Mouse (Mus musculus) hindbrain, embryonic 11.5 days (tissue): ENCODE measurements at regions not wholly inside any gene's neighbourhood (a gene's known extent, or its start where the extent isn't known, plus 50 kb on each side); places are given as distances from the start of the nearest gene placed in this dataset.
"Not testable (repeated sequence)": the region's sequence is repeated elsewhere in the genome, so short reads cannot be mapped to it uniquely, and the experiment has no call there.

Source experiments
- ATAC-seq: fragments of 200-750 bp; cut with Nextera tagmentation; 2 replicates; pipeline ENCODE4 v1.8.0; 2017; ENCODE audit warnings: mild to moderate bottlenecking, moderate TSS enrichment, moderate library complexity; ENCODE audit not compliant: low FRiP score
- DNase-seq: peaks from one replicate; pipeline ENCODE4 v3.0.0-alpha.2; 2015; ENCODE audit warnings: low spot score
- H3K27ac ChIP-seq: fragments of 300-500 bp; sonication (generic); 2 replicates; pipeline ENCODE4 v1.5.1; 2014; ENCODE audit warnings: mild to moderate bottlenecking, low read depth, low read length
- H3K27me3 ChIP-seq: fragments of 300-500 bp; sonication (generic); 2 replicates; pipeline ENCODE4 v1.6.1; 2014; ENCODE audit warnings: mild to moderate bottlenecking, low read length, moderate library complexity, mixed read lengths; ENCODE audit not compliant: control insufficient read depth, insufficient read depth
- H3K36me3 ChIP-seq: fragments of 300-500 bp; sonication (generic); 2 replicates; pipeline ENCODE4 v1.6.1; 2014; ENCODE audit warnings: mild to moderate bottlenecking, low read length, moderate library complexity, mixed read lengths; ENCODE audit not compliant: control insufficient read depth, insufficient read depth
- H3K4me1 ChIP-seq: fragments of 300-500 bp; sonication (generic); replicated peaks from 2 replicates; pipeline ENCODE4 v1.6.1; 2014; ENCODE audit warnings: low read length, mixed read lengths; ENCODE audit not compliant: control insufficient read depth, insufficient read depth
- H3K4me2 ChIP-seq: fragments of 300-500 bp; sonication (generic); replicated peaks from 2 replicates; pipeline ENCODE4 v1.6.1; 2014; ENCODE audit warnings: mild to moderate bottlenecking, low read depth, low read length
- H3K4me3 ChIP-seq: fragments of 300-500 bp; sonication (generic); 2 replicates; pipeline ENCODE4 v1.5.1; 2014; ENCODE audit warnings: low read depth, low read length
- H3K9ac ChIP-seq: fragments of 300-500 bp; sonication (generic); 2 replicates; pipeline ENCODE4 v1.6.1; 2014; ENCODE audit warnings: low read depth, low read length
- H3K9me3 ChIP-seq: fragments of 300-500 bp; sonication (generic); 2 replicates; pipeline ENCODE4 v1.6.1; 2016; ENCODE audit warnings: low read length; ENCODE audit not compliant: control insufficient read depth
- WGBS: fragments of 180-500 bp; shearing (Covaris S2); extraction: QIAGEN DNeasy Blood & Tissue Kit; methylation state at CpG from one replicate; pipeline ENCODE4 v1.1.7; 2014; 5-methylcytosine and 5-hydroxymethylcytosine counted together

GRCm38 (mm10) chr15:8816501-8817368 is 106.2 kb upstream of the Slc1a3 start:
- no peak overlapping the region for H3K4me3 ChIP-seq
- H3K4me2 ChIP-seq, result no peak overlapping the region
- no peak overlapping the region for H3K27ac ChIP-seq
- H3K4me1 ChIP-seq, result no peaks in the 10 kb centered on the region
- no peaks in the 10 kb centered on the region for H3K27me3 ChIP-seq
- DNase-seq, result no peak
- no peaks in the 10 kb centered on the region for H3K9me3 ChIP-seq
- no peak for ATAC-seq
- no peaks in the 10 kb centered on the region for H3K36me3 ChIP-seq
- no peak overlapping the region for H3K9ac ChIP-seq
- 54% methylated on average over 10 of the region's 10 CpGs for whole genome bisulfite sequencing

DNA sequence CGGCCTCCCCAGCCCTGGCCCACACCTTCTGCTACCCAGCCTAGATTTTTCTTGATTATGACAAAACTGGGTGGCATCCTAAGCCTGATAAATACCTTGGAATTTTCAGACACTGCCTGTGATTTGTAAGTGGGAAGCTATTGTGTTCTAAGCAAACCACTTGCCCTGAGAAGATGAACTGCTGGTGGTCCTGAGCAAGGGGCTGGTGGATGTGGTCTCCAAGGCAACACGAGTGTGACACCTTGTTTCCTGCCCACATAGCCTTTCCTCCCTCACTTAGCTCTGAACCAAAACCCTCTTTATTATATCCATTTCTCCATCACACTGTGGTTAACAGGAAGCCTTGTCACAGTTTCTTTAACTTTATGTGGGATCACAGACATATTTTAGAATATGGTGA is 105.4 kb upstream of the Slc1a3 start:
- Histone ChIP-seq H3K9ac (no peak overlapping the region), H3K27me3 (no peaks in the 10 kb centered on the region), H3K36me3 (no peaks in the 10 kb centered on the region), H3K4me2 (no peak overlapping the region), H3K4me3 (no peak overlapping the region), H3K27ac (no peak overlapping the region), H3K9me3 (no peaks in the 10 kb centered on the region), H3K4me1 (no peaks in the 10 kb centered on the region)
- ATAC-seq, result 0 out of 2 replicates have a peak, but pooled peaks have one; percentile 27
- no peak for DNase-seq
- 70% methylated on average over 2 of the region's 2 CpGs for WGBS

DNA sequence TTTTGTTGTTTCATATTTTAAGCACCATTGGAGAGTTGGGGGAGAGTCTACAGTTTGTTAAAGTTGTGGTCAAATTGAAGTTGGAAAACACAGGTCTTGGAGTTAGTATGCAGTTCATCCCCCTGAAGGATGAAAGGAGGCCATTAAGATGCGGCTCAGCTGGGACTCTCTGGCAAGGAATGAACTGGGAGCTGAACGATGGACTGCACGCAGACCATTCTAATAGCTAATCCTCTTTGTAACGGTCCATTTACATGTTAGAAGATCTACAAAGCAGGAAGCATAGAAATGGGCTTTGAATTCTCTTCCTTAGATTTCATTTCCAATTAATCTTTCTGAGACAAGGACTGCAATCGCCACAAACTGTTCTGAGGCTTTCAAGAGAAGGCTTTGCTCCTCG is 104.7 kb upstream of the Slc1a3 start:
- Histone ChIP-seq H3K4me2 (no peak overlapping the region), H3K27ac (no peak overlapping the region), H3K9ac (no peak overlapping the region), H3K27me3 (no peaks in the 10 kb centered on the region), H3K4me3 (no peak overlapping the region), H3K36me3 (no peaks in the 10 kb centered on the region), H3K9me3 (no peaks in the 10 kb centered on the region), H3K4me1 (no peaks in the 10 kb centered on the region)
- DNase-seq (no peak), ATAC-seq (peak; percentile 73)
- 46% methylated on average over 6 of the region's 6 CpGs for WGBS

GRCm38 (mm10) chr15:8806354-8806753 is 95.8 kb upstream of the Slc1a3 start:
- Histone ChIP-seq H3K4me2 (no peak overlapping the region), H3K27ac (no peak overlapping the region), H3K9ac (no peak overlapping the region), H3K36me3 (no peaks in the 10 kb centered on the region), H3K9me3 (no peaks in the 10 kb centered on the region), H3K27me3 (no peaks in the 10 kb centered on the region), H3K4me3 (no peak overlapping the region), H3K4me1 (no peaks in the 10 kb centered on the region)
- DNase-seq (no peak), ATAC-seq (no peak)
- 72% methylated on average over 8 of the region's 8 CpGs for WGBS

- H3K4me1 ChIP-seq, H3K9me3 ChIP-seq, H3K4me3 ChIP-seq, H3K9ac ChIP-seq, ATAC-seq, H3K27me3 ChIP-seq, DNase-seq, H3K36me3 ChIP-seq, H3K27ac ChIP-seq, H3K4me2 ChIP-seq: not testable (repeated sequence)
- WGBS, result 97% methylated on average over 4 of the region's 5 CpGs
Observed at GRCm38 (mm10) chr15:8805565-8805964, 95.0 kb upstream of the Slc1a3 start.

DNA sequence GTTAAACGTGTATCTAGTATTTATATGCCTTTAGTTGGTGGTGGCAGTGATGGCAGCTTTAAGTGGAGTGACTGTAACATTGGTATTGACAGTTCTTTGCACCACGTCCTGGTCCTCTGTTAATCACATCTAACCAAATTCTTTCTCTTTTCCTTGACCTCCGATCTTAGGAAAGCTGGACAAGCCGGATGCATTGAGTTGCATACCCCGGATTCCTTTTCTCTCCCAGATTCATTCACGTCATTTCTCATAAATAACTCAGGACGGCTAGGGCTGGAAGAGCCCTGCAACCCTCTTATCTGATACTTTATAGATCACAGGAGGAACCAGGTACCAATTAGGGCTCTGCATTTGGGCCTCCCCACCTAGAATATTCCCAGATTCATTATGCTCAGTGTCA is 91.5 kb upstream of the Slc1a3 start:
- Histone ChIP-seq H3K4me1 (no peaks in the 10 kb centered on the region), H3K4me3 (no peak overlapping the region), H3K4me2 (no peak overlapping the region), H3K36me3 (no peaks in the 10 kb centered on the region), H3K9ac (no peak overlapping the region), H3K9me3 (no peaks in the 10 kb centered on the region), H3K27me3 (no peaks in the 10 kb centered on the region), H3K27ac (no peak overlapping the region)
- WGBS, result 66% methylated on average over 7 of the region's 7 CpGs
- DNase-seq (no peak), ATAC-seq (no peak)

- H3K27me3 ChIP-seq, result no peaks in the 10 kb centered on the region
- no peaks in the 10 kb centered on the region for H3K36me3 ChIP-seq
- H3K9ac ChIP-seq, result no peak overlapping the region
- DNase-seq, result no peak
- H3K4me1 ChIP-seq, result no peaks in the 10 kb centered on the region
- no peaks in the 10 kb centered on the region for H3K9me3 ChIP-seq
- no peak overlapping the region for H3K27ac ChIP-seq
- 96% methylated on average over 1 of the region's 1 CpGs for WGBS
- H3K4me3 ChIP-seq, result no peak overlapping the region
- no peak for ATAC-seq
- H3K4me2 ChIP-seq, result no peak overlapping the region
Observed at GRCm38 (mm10) chr15:8797015-8797414, 86.5 kb upstream of the Slc1a3 start.

DNA sequence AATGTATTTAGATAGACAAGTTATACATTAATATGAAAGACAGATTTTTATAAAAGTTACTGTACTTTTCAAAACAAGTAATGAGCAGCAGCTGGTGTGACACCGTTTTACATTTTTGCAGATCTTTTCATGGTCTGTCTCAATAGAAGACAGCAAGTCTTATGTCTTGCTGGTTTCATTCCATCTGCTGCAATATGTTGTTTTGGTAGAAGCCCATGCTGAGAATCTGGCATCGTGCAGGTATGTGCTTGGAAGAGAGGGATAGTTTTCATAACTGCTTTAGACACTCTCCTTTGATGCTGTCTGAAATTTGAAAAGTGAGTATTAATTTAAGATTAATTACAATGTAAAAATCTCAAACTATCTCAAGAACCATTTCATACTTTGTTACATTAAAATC is 81.5 kb upstream of the Slc1a3 start:
- 78% methylated on average over 2 of the region's 2 CpGs for WGBS
- ATAC-seq, result no peak
- DNase-seq, result no peak

GRCm38 (mm10) chr15:8789924-8790323 is 79.4 kb upstream of the Slc1a3 start:
- H3K27me3 ChIP-seq, result no peaks in the 10 kb centered on the region
- no peak overlapping the region for H3K4me2 ChIP-seq
- H3K4me3 ChIP-seq, result no peak overlapping the region
- no peak for DNase-seq
- no peak overlapping the region for H3K9ac ChIP-seq
- no peaks in the 10 kb centered on the region for H3K4me1 ChIP-seq
- H3K9me3 ChIP-seq, result no peaks in the 10 kb centered on the region
- no peaks in the 10 kb centered on the region for H3K36me3 ChIP-seq
- no peak overlapping the region for H3K27ac ChIP-seq
- no peak for ATAC-seq

More for the DNA sequence above, 81.5 kb upstream of the Slc1a3 start:
- no peaks in the 10 kb centered on the region for H3K36me3 ChIP-seq
- no peak overlapping the region for H3K4me3 ChIP-seq
- no peaks in the 10 kb centered on the region for H3K27me3 ChIP-seq
- no peaks in the 10 kb centered on the region for H3K9me3 ChIP-seq
- H3K9ac ChIP-seq, result no peak overlapping the region
- H3K27ac ChIP-seq, result no peak overlapping the region
- no peak overlapping the region for H3K4me2 ChIP-seq
- no peaks in the 10 kb centered on the region for H3K4me1 ChIP-seq
